Mouse (Mus musculus): Measurements from ENCODE around the gene Asgr1.

Asgr1 gene

Small RNAs within 50 kb of the gene (microRNA-seq; reads per million reads assigned to microRNA genes)
- 1,323 to 1,988 reads per million in 2 experiments for gene Mir324

All from adrenal gland (tissue).